Mouse (Mus musculus) intestine, embryonic 15.5 days (tissue): ENCODE results near the gene Lypla2. TPM values are rescaled to one million over a fixed set of nuclear protein-coding genes. Genes with fewer than 3 reads are reported as not detected.

Experiments used
- ATAC-seq: fragments of 200-750 bp; cut with Nextera tagmentation; 2 replicates; pipeline ENCODE4 v1.8.0; 2017; ENCODE audit warnings: moderate TSS enrichment, moderate library complexity
- H3K27ac ChIP-seq: fragments of 300-500 bp; sonication (generic); 2 replicates; pipeline ENCODE4 v1.5.1; 2015; ENCODE audit warnings: mild to moderate bottlenecking, inconsistent platforms
- H3K27me3 ChIP-seq: fragments of 300-500 bp; sonication (generic); replicated peaks from 2 replicates; pipeline ENCODE4 v1.6.1; 2015; ENCODE audit warnings: inconsistent platforms
- H3K36me3 ChIP-seq: fragments of 300-500 bp; sonication (generic); 2 replicates; pipeline ENCODE4 v1.6.1; 2015; ENCODE audit warnings: inconsistent platforms
- H3K4me1 ChIP-seq: fragments of 300-500 bp; sonication (generic); replicated peaks from 2 replicates; pipeline ENCODE4 v1.6.1; 2015; ENCODE audit warnings: inconsistent platforms
- H3K4me2 ChIP-seq: fragments of 300-500 bp; sonication (generic); replicated peaks from 2 replicates; pipeline ENCODE4 v1.6.1; 2015; ENCODE audit warnings: mild to moderate bottlenecking, inconsistent platforms
- H3K4me3 ChIP-seq: fragments of 300-500 bp; sonication (generic); replicated peaks from 2 replicates; pipeline ENCODE4 v1.5.1; 2015; ENCODE audit warnings: inconsistent platforms
- H3K9ac ChIP-seq: fragments of 300-500 bp; sonication (generic); 2 replicates; pipeline ENCODE4 v1.6.1; 2015; ENCODE audit warnings: inconsistent platforms
- H3K9me3 ChIP-seq: fragments of 300-500 bp; sonication (generic); 2 replicates; pipeline ENCODE4 v1.6.1; 2016; ENCODE audit warnings: inconsistent platforms
- WGBS: fragments of 180-500 bp; shearing (Covaris S2); methylation state at CpG from one replicate; pipeline ENCODE4 v1.1.7; 2015; 5-methylcytosine and 5-hydroxymethylcytosine counted together
- polyA plus RNA-seq: library from polyadenylated mRNA; unstranded; fragments of >200 nt; fragmentation: Nextera tagmentation; extraction: Ambion mirVana; gene quantifications from 2 replicates; pipeline ENCODE4 v1.2.1, GENCODE M21; 2015

Gene Lypla2
- polyA plus RNA-seq, 1 experiment from 2014 or later: 99.4 TPM

- no peak overlapping the region for H3K4me2 ChIP-seq
- H3K4me1 ChIP-seq: peaks cover 12% of the 10 kb centered on the region
- no peaks in the 10 kb centered on the region for H3K9me3 ChIP-seq
- 74% methylated on average over 2 of the region's 2 CpGs for WGBS
- no peak overlapping the region for H3K4me3 ChIP-seq
- peaks cover 4% of the 10 kb centered on the region; the same call in 1 of the 2 replicates for H3K36me3 ChIP-seq
- no peak overlapping the region for H3K27ac ChIP-seq
- no peak overlapping the region for H3K9ac ChIP-seq
- ATAC-seq: no peak
- H3K27me3 ChIP-seq: no peaks in the 10 kb centered on the region
These were observed 48.0 kb downstream of the Lypla2 start for GRCm38 (mm10) chr4:135924418-135924817.

- 75% methylated on average over 1 of the region's 1 CpGs for WGBS
- no peak for ATAC-seq
- H3K9ac ChIP-seq: 0 out of 2 replicates have a peak overlapping the region, but pooled peaks have one; percentile 85
These were observed 50.2 kb downstream of the Lypla2 start for GRCm38 (mm10) chr4:135922190-135922589.

GRCm38 (mm10) chr4:135921257-135922120 is 50.9 kb downstream of the Lypla2 start:
- Histone ChIP-seq H3K4me2 (peak overlapping the region; percentile 88), H3K36me3 (peaks cover 4% of the 10 kb centered on the region; the same call in 1 of the 2 replicates), H3K4me1 (peaks cover 12% of the 10 kb centered on the region), H3K27me3 (no peaks in the 10 kb centered on the region), H3K4me3 (peak overlapping the region; percentile 83), H3K9ac (peak overlapping the region; percentile 85), H3K27ac (peak overlapping the region; percentile 84), H3K9me3 (no peaks in the 10 kb centered on the region)
- ATAC-seq: no peak
- 3% methylated on average over 26 of the region's 26 CpGs for WGBS

More at GRCm38 (mm10) chr4:135922190-135922589, 50.2 kb downstream of the Lypla2 start:
- Histone ChIP-seq H3K4me2 (peak overlapping the region; percentile 88), H3K4me1 (peaks cover 12% of the 10 kb centered on the region), H3K36me3 (peaks cover 4% of the 10 kb centered on the region; the same call in 1 of the 2 replicates), H3K4me3 (peak overlapping the region; percentile 83; the same call in 1 of the 2 replicates), H3K27ac (no peak overlapping the region), H3K9me3 (no peaks in the 10 kb centered on the region), H3K27me3 (no peaks in the 10 kb centered on the region)

GRCm38 (mm10) chr4:135920304-135921241 is 51.9 kb downstream of the Lypla2 start, which contains the start of gene Fuca1:
Fuca1 (plus strand) TSS chr4:135920735.
- peak; percentile 92 for ATAC-seq
- H3K27me3 ChIP-seq: no peaks in the 10 kb centered on the region
- WGBS: 1% methylated on average over 60 of the region's 60 CpGs

GRCm38 (mm10) chr4:135919280-135919639 is 53.2 kb downstream of the Lypla2 start:
- H3K9me3 ChIP-seq: no peaks in the 10 kb centered on the region
- no peak overlapping the region for H3K4me3 ChIP-seq
- H3K4me2 ChIP-seq: no peak overlapping the region
- 73% methylated on average over 3 of the region's 3 CpGs for WGBS
- no peak overlapping the region for H3K9ac ChIP-seq
- peak; percentile 75 for ATAC-seq
- no peaks in the 10 kb centered on the region for H3K27me3 ChIP-seq
- H3K27ac ChIP-seq: peak overlapping the region; percentile 63
- H3K36me3 ChIP-seq: no peaks in the 10 kb centered on the region; the same call in 1 of the 2 replicates
- peaks cover 9% of the 10 kb centered on the region for H3K4me1 ChIP-seq

More at GRCm38 (mm10) chr4:135920304-135921241, 51.9 kb downstream of the Lypla2 start, which contains the start of gene Fuca1:
- Histone ChIP-seq H3K9me3 (no peaks in the 10 kb centered on the region), H3K4me2 (peak within 1 kb of the TSS; percentile 88), H3K27ac (peak within 1 kb of the TSS; percentile 84), H3K4me1 (peaks cover 12% of the 10 kb centered on the region), H3K4me3 (peak within 1 kb of the TSS; percentile 83), H3K9ac (peak within 1 kb of the TSS; percentile 85), H3K36me3 (peaks cover 2% of the 10 kb centered on the region; the same call in 1 of the 2 replicates)

- ATAC-seq: peak; percentile 67
- H3K27ac ChIP-seq: peak overlapping the region; percentile 63
- H3K4me3 ChIP-seq: no peak overlapping the region
- no peaks in the 10 kb centered on the region for H3K27me3 ChIP-seq
- no peaks in the 10 kb centered on the region; the same call in 1 of the 2 replicates for H3K36me3 ChIP-seq
- H3K4me2 ChIP-seq: peak overlapping the region; percentile 15
- no peak overlapping the region for H3K9ac ChIP-seq
- H3K9me3 ChIP-seq: no peaks in the 10 kb centered on the region
- WGBS: 69% methylated on average over 13 of the region's 13 CpGs
- peaks cover 9% of the 10 kb centered on the region for H3K4me1 ChIP-seq
These were observed 53.7 kb downstream of the Lypla2 start for GRCm38 (mm10) chr4:135918635-135919279.

Other genes with a start within 250 kb of the Lypla2 start
- 4.7 and 6.5 TPM in 2 replicates for gene Il22ra1, start 244.5 kb downstream of the Lypla2 start, polyA plus RNA-seq
- gene Myom3, start 212.9 kb downstream of the Lypla2 start, polyA plus RNA-seq: 1.1 TPM in 2 replicates
- 177 and 214 TPM in 2 replicates for gene Srsf10, start 116.9 kb downstream of the Lypla2 start, polyA plus RNA-seq
- gene Pnrc2, start 98.8 kb downstream of the Lypla2 start, polyA plus RNA-seq: 164 and 177 TPM in 2 replicates
- gene Cnr2, start 77.2 kb downstream of the Lypla2 start, polyA plus RNA-seq: 0.28 and 0.42 TPM in 2 replicates
- gene Fuca1, start 51.9 kb downstream of the Lypla2 start, polyA plus RNA-seq: 134 and 154 TPM in 2 replicates
- 105 and 113 TPM in 2 replicates for gene Hmgcl, start 26.2 kb downstream of the Lypla2 start, polyA plus RNA-seq
- gene Gale, start 8.9 kb downstream of the Lypla2 start, polyA plus RNA-seq: 82.5 and 108 TPM in 2 replicates
- 51.6 TPM in 2 replicates for gene Pithd1, start 14.6 kb upstream of the Lypla2 start, polyA plus RNA-seq
- gene Eloa, start 49.1 kb upstream of the Lypla2 start, polyA plus RNA-seq: 34.3 and 34.4 TPM in 2 replicates
- 464 and 472 TPM in 2 replicates for gene Rpl11, start 80.8 kb upstream of the Lypla2 start, polyA plus RNA-seq
- gene Id3, start 170.9 kb upstream of the Lypla2 start, polyA plus RNA-seq: 269 and 285 TPM in 2 replicates
- 8.1 and 9.8 TPM in 2 replicates for gene E2f2, start 199.8 kb upstream of the Lypla2 start, polyA plus RNA-seq
- gene Asap3, start 233.7 kb upstream of the Lypla2 start, polyA plus RNA-seq: 4.6 and 5.4 TPM in 2 replicates